Mouse (Mus musculus): Measurements from ENCODE around the gene Rgl1.

DNA sequence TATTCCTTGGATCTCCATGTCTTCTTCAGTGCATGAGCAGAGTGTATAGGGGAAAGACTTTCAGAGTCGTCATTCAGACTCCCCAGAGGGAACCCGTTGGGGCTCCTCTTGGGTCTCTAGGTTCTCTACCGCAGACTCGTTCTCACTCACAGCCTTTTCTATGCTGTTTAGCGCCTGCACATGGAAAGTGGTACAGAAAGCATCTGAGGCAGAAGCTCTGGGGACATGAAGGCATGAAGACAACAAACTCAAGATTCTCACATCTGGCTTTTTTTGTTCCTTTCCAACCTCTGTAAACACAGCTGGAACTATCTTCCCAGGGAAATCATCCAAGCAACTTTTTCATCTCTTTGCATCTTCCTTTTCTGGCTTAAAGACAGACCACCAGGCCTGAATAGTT, 260.0 kb downstream of the Rgl1 start:
- TF ChIP-seq CTCF (IDR thresholded peaks at IDR 0.05; ENCODE audit: control insufficient read depth, insufficient read depth, insufficient read length) (no peak), MYOG (IDR thresholded peaks at IDR 0.05; ENCODE audit: control insufficient read depth, extremely low read depth, insufficient read length) (no peak), CEBPB (IDR thresholded peaks at IDR 0.05; ENCODE audit: low read depth) (no peak), MAX (IDR thresholded peaks at IDR 0.05) (no peak), MYOD1 (IDR thresholded peaks at IDR 0.05; ENCODE audit: control insufficient read depth, insufficient read length, low read depth) (no peak), USF1 (IDR thresholded peaks at IDR 0.05; ENCODE audit: low read depth) (no peak), FOSL1 (IDR thresholded peaks at IDR 0.05; ENCODE audit: insufficient read depth, low read length, poor library complexity, severe bottlenecking) (no peak)
